26 mouse cellular contexts compared by ENCODE assay signal in the genomic region with DNA sequence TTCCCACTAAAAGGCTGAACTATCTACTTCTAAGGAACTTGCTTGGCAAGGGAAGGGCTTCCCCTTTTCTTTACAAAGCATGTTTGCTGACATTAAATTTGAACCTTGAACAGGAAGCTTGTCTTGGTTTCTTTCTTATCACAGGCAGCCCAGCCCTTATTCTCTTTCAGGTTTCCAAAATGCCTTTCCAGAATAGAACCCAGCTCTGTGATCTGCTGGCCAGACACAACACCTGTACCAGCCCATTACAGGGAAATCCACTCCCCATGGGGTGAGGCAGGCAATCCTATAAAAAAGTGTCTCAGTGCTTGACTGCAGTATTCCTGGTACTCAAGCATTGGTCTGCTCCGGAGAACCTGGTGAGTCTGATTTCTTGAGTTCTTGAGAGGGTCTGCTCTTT. TPM values are rescaled to one million over a fixed set of nuclear protein-coding genes. Genes with fewer than 3 reads are reported as not detected.
"Had no signal": no experiment of that assay in that cellular context is flagged by ENCODE, and none has a peak within 500 bp of the region (broad histone marks: within the 10 kb centered on the region; RNA-seq: fewer than 3 reads in every experiment).

Sprr2a3 (plus strand) TSS at position 317 of the 400 bp plus-strand sequence.

RNA-seq across cellular contexts. Expression of gene Sprr2a3, which starts in this region (rescaled TPM):
- total RNA-seq: forebrain, postnatal 0 days; gastrocnemius, adult 18-20 months; gastrocnemius, adult 8-10 months; gastrocnemius, postnatal 14 days; gastrocnemius, postnatal 36 days; heart, adult 2 months; heart, postnatal 14 days; heart, postnatal 36 days; layer of hippocampus, adult 2 months; layer of hippocampus, postnatal 10 days; layer of hippocampus, postnatal 25 days; left cerebral cortex, adult 2 months; left cerebral cortex, postnatal 14 days; left cerebral cortex, postnatal 36 days had no signal
- polyA plus RNA-seq: forebrain, postnatal 0 days; gonadal fat pad, adult 2 months; heart, embryonic 11.5 days; heart, embryonic 13.5 days; hindbrain, embryonic 10.5 days; hindbrain, embryonic 12.5 days; hindbrain, embryonic 14.5 days; hindbrain, embryonic 16.5 days; inflammation-experienced regulatory T-cells, adult 6 months; kidney, embryonic 15.5 days; limb, embryonic 10.5 days; limb, embryonic 12.5 days; liver, embryonic 11.5 days had no signal
